Mouse (Mus musculus) heart, postnatal 4 days (tissue): ENCODE measurements around the gene Ccdc90b. TPM values are rescaled to one million over a fixed set of nuclear protein-coding genes. Genes with fewer than 3 reads are reported as not detected.
A peak's percentile ranks its signal among the peaks of the same experiment; 100 is the strongest.

Experiments
- DNase-seq: peaks from one replicate; pipeline ENCODE4 v3.0.0; 2021
- total RNA-seq, 2 experiments: library from RNA; stranded (reverse); gene quantifications; 2 replicates each; pipeline ENCODE4 v1.2.3; 2021

Gene Ccdc90b
- 10 to 100 TPM; 35.2 to 38.5 TPM for total RNA-seq

GRCm38 (mm10) chr7:92560986-92561876, at the start of gene Ccdc90b:
Ccdc90b (plus strand) TSS chr7:92561149.
- peak; percentile 83 for DNase-seq

GRCm38 (mm10) chr7:92520397-92520796, 40.6 kb upstream of the Ccdc90b start:
- no peak for DNase-seq

- peak; percentile 31 for DNase-seq
These were observed 40.1 kb upstream of the Ccdc90b start for GRCm38 (mm10) chr7:92520820-92521219.

- no peak for DNase-seq
These were observed 31.7 kb upstream of the Ccdc90b start for GRCm38 (mm10) chr7:92529245-92529644.

GRCm38 (mm10) chr7:92532351-92533036, 28.5 kb upstream of the Ccdc90b start:
- DNase-seq, result no peak

GRCm38 (mm10) chr7:92546763-92547162, 14.2 kb upstream of the Ccdc90b start:
- DNase-seq, result no peak

- DNase-seq, result no peak
These were observed 10.5 kb upstream of the Ccdc90b start for GRCm38 (mm10) chr7:92550248-92550989.

- DNase-seq, result peak; percentile 14
These were observed 10.0 kb upstream of the Ccdc90b start for GRCm38 (mm10) chr7:92550990-92551392.

- no peak for DNase-seq
These were observed 2.2 kb upstream of the Ccdc90b start for GRCm38 (mm10) chr7:92558744-92559143.

GRCm38 (mm10) chr7:92566775-92567174, 5.8 kb downstream of the Ccdc90b start:
- DNase-seq, result no peak

GRCm38 (mm10) chr7:92580491-92581207, 19.7 kb downstream of the Ccdc90b start:
- DNase-seq, result no peak

GRCm38 (mm10) chr7:92583567-92583966, 22.6 kb downstream of the Ccdc90b start:
- DNase-seq, result no peak

- DNase-seq, result no peak
These were observed 29.0 kb downstream of the Ccdc90b start for GRCm38 (mm10) chr7:92589986-92590385.

GRCm38 (mm10) chr7:92590842-92591241, 29.9 kb downstream of the Ccdc90b start:
- DNase-seq, result no peak

GRCm38 (mm10) chr7:92604961-92605360, 44.0 kb downstream of the Ccdc90b start:
- DNase-seq, result no peak

GRCm38 (mm10) chr7:92610830-92611229, 49.9 kb downstream of the Ccdc90b start:
- no peak for DNase-seq

GRCm38 (mm10) chr7:92624488-92624887, 63.5 kb downstream of the Ccdc90b start:
- DNase-seq, result no peak

GRCm38 (mm10) chr7:92630167-92630566, 69.2 kb downstream of the Ccdc90b start:
- peak; percentile 18 for DNase-seq
